Mouse (Mus musculus) limb, embryonic 15.5 days (tissue): ENCODE data around the gene D17Wsu92e. TPM values are rescaled to one million over a fixed set of nuclear protein-coding genes. Genes with fewer than 3 reads are reported as not detected.
A peak's percentile ranks its signal among the peaks of the same experiment; 100 is the strongest.

Source experiments
- ATAC-seq: fragments of 200-750 bp; cut with Nextera tagmentation; 2 replicates; pipeline ENCODE4 v1.8.0; 2017; ENCODE audit warnings: low read depth, moderate TSS enrichment; ENCODE audit not compliant: insufficient number of reproducible peaks, low FRiP score, low TSS enrichment
- H3K27ac ChIP-seq: fragments of 300-500 bp; sonication (generic); 2 replicates; pipeline ENCODE4 v1.5.1; 2015; ENCODE audit warnings: moderate library complexity, mild to moderate bottlenecking, inconsistent platforms
- H3K27me3 ChIP-seq: fragments of 300-500 bp; sonication (generic); 2 replicates; pipeline ENCODE4 v1.6.1; 2015; ENCODE audit warnings: inconsistent platforms
- H3K36me3 ChIP-seq: fragments of 300-500 bp; sonication (generic); 2 replicates; pipeline ENCODE4 v1.6.1; 2015; ENCODE audit warnings: inconsistent platforms
- H3K4me1 ChIP-seq: fragments of 300-500 bp; sonication (generic); 2 replicates; pipeline ENCODE4 v1.6.1; 2015; ENCODE audit warnings: inconsistent platforms
- H3K4me2 ChIP-seq: fragments of 300-500 bp; sonication (generic); 2 replicates; pipeline ENCODE4 v1.6.1; 2015; ENCODE audit warnings: mild to moderate bottlenecking, inconsistent platforms
- H3K4me3 ChIP-seq: fragments of 300-500 bp; sonication (generic); 2 replicates; pipeline ENCODE4 v1.5.1; 2015; ENCODE audit warnings: mild to moderate bottlenecking, inconsistent platforms
- H3K9ac ChIP-seq: fragments of 300-500 bp; sonication (generic); 2 replicates; pipeline ENCODE4 v1.6.1; 2015; ENCODE audit warnings: inconsistent platforms
- H3K9me3 ChIP-seq: fragments of 300-500 bp; sonication (generic); 2 replicates; pipeline ENCODE4 v1.6.1; 2016; ENCODE audit warnings: inconsistent platforms
- WGBS: fragments of 180-500 bp; shearing (Covaris S2); methylation state at CpG from one replicate; pipeline ENCODE4 v1.1.7; 2015; 5-methylcytosine and 5-hydroxymethylcytosine counted together
- polyA plus RNA-seq: library from polyadenylated mRNA; unstranded; fragments of >200 nt; fragmentation: Nextera tagmentation; extraction: Ambion mirVana; gene quantifications from 2 replicates; pipeline ENCODE4 v1.2.1, GENCODE M21; 2015

D17Wsu92e gene
- polyA plus RNA-seq, 1 experiment from 2014 or later = 17.0 TPM

DNA sequence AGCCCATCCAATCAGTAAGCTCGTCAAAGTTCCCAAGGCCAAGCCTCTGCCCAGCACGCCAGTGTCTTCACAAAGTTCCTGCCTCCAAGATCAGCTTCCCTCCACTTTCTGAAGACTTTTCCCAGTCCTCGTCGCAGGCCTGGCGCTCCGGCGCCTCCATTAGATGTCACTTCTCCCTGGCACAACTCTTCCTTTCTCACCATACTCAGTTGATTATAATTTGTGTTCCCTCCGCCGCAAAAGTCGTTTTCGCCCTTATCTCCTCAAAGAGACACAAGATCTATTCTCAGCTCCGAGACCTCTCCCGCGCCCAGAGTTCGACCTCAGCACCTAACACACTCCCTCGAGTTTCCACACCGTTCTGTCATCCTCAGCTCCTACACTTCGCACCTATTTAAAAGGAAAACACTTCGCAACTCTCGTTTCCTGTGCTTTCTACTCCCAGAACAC is 902 bp downstream of the D17Wsu92e start:
- Histone ChIP-seq H3K4me2 (peak overlapping the region; percentile 74), H3K4me1 (peaks cover 25% of the 10 kb centered on the region), H3K9me3 (no peaks in the 10 kb centered on the region), H3K36me3 (no peaks in the 10 kb centered on the region), H3K9ac (peak overlapping the region; percentile 90), H3K4me3 (peak overlapping the region; percentile 92), H3K27ac (peak overlapping the region; percentile 90), H3K27me3 (no peaks in the 10 kb centered on the region)
- no peak for ATAC-seq
- WGBS = under 1% methylated on average over 20 of the region's 20 CpGs

DNA sequence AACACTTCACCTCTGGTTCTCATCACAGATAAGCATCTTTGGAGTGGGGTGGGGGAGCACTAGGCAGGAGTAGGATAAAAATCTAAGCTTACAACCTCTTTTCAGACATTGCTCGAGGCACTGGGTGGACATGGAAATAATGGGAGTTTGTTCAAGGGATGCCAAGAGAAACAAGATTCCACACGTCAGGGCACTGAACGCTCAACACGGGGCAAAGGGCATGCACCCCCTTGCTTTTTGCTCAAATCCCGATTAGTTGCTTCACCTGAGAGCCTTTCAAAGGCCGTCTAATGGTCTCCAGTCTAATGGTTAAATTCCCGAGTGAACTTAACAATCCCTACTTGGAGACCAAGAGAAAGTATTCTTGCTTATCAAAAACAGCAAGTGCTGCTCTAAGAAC is 1.4 kb downstream of the D17Wsu92e start:
- WGBS = 15% methylated on average over 7 of the region's 7 CpGs
- Histone ChIP-seq H3K4me1 (peaks cover 25% of the 10 kb centered on the region), H3K4me2 (peak overlapping the region; percentile 74), H3K36me3 (no peaks in the 10 kb centered on the region), H3K9me3 (no peaks in the 10 kb centered on the region), H3K4me3 (peak overlapping the region; percentile 92), H3K27ac (peak overlapping the region; percentile 90), H3K9ac (peak overlapping the region; percentile 90), H3K27me3 (no peaks in the 10 kb centered on the region)
- ATAC-seq = no peak

DNA sequence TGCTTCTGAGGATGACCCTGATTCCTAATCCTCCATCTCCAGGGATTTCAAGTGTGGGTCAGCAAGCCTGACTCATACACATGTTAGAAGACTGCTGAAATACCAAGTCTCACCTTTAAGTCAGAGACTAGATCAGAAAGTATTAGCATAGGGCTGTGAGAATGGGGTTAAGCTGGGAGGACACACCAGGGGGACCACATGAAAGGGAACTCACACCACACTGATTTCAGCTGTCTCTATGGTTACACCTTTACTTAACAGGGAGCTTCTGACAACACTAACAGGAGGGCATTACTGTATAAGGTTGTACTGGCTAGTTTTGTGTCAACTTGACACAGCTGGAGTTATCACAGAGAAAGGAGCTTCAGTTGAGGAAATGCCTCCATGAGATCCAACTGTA is 5.8 kb downstream of the D17Wsu92e start:
- no peak overlapping the region for H3K9ac ChIP-seq
- no peak for ATAC-seq
- H3K36me3 ChIP-seq = no peaks in the 10 kb centered on the region
- peaks cover 21% of the 10 kb centered on the region for H3K4me1 ChIP-seq
- no peaks in the 10 kb centered on the region for H3K27me3 ChIP-seq
- H3K9me3 ChIP-seq = no peaks in the 10 kb centered on the region
- H3K4me2 ChIP-seq = no peak overlapping the region
- H3K4me3 ChIP-seq = no peak overlapping the region
- no peak overlapping the region for H3K27ac ChIP-seq

DNA sequence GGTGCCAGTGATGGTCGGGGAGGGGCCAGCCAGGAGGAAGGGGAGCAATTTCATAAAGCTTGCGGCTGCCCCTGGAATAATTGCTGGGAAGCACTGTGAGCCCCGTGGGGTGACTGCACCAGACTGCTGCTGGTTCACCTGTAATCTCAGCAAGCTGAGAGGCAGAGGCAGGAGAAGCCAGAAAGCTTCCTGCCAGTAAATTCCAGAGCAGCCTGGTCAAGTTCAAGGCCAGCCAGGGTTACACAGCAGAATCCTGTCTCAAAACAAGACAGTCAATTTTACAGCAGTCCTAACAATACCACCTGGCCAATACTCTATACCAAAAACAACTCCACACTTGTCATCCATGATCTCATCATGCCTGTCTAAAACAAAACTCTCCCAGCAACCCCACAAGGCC is 8.5 kb downstream of the D17Wsu92e start:
- Histone ChIP-seq H3K4me1 (peaks cover 5% of the 10 kb centered on the region; the same call in 1 of the 2 replicates), H3K9me3 (no peaks in the 10 kb centered on the region), H3K4me3 (no peak overlapping the region), H3K27me3 (no peaks in the 10 kb centered on the region), H3K36me3 (no peaks in the 10 kb centered on the region), H3K27ac (no peak overlapping the region), H3K4me2 (no peak overlapping the region), H3K9ac (no peak overlapping the region)
- 69% methylated on average over 3 of the region's 3 CpGs for WGBS
- ATAC-seq = no peak

DNA sequence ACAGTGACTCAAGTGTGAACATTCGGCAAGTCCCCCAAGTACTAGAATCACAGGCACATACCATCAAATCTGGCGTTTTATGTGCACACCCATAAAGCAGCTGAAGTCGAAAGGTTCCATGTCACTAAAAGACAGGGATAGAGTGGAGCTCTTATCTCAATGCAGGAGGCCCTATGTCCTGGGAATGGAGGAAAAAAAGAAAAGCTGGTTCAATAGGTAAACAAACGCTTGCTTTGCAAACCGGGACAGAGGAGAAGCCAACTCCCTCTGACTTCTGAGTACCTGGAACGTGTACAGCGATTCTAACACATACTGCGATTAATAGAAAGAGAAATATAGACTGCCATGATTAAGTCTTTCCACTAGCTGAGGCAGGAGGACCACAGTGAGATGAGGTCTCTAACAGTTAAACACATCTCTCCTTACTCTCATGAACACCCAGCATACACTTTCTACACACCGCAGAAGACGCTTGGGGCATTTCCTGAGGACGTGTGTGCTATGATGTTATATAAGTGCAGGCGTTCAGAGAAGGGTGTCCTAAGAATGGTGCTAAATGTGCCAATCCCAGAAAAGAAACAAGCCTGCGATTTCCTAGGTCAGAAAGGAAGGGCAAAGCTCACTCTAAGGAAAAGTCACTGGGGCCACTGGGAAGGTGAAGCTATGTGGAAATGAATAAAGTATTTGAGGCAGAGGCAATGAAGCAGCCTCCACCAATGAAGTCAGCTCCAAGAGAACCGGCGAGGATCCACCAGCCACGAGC is 9.7 kb downstream of the D17Wsu92e start:
- Histone ChIP-seq H3K36me3 (no peaks in the 10 kb centered on the region), H3K9ac (no peak overlapping the region), H3K27ac (no peak overlapping the region), H3K9me3 (no peaks in the 10 kb centered on the region), H3K4me3 (no peak overlapping the region), H3K27me3 (no peaks in the 10 kb centered on the region), H3K4me1 (peaks cover 17% of the 10 kb centered on the region), H3K4me2 (no peak overlapping the region)
- WGBS = 81% methylated on average over 16 of the region's 16 CpGs
- no peak for ATAC-seq

DNA sequence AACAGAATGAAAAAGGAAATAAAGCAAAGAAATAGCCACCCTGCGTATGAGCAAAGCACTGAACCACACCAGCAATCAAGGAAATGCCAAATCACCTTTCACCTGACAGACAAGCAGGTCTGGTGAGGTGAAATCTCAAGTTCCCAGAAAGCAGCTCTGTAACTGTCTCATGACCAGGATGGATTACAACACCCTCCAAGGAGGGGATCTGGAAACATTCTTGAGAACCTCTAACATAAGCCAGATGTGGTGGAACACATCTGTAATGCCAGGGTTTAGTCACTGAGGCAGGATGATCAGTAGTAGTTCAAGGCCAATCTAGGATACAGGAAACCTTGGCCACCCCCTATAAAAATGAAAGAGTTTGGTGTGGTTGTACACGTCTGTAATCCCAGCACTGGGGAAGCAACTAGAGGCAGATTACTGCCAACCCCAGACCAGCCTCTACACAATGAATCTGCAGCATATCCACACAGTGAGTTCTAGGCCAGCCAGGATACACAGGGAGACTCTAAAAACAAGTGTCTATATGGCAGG is 12.8 kb downstream of the D17Wsu92e start:
- no peak overlapping the region for H3K4me2 ChIP-seq
- no peaks in the 10 kb centered on the region for H3K36me3 ChIP-seq
- H3K4me1 ChIP-seq = peaks cover 22% of the 10 kb centered on the region
- H3K27me3 ChIP-seq = no peaks in the 10 kb centered on the region
- H3K27ac ChIP-seq = no peak overlapping the region
- no peak overlapping the region for H3K4me3 ChIP-seq
- H3K9me3 ChIP-seq = no peaks in the 10 kb centered on the region
- no peak overlapping the region for H3K9ac ChIP-seq
- WGBS = 36% methylated on average over 2 of the region's 2 CpGs
- ATAC-seq = no peak

DNA sequence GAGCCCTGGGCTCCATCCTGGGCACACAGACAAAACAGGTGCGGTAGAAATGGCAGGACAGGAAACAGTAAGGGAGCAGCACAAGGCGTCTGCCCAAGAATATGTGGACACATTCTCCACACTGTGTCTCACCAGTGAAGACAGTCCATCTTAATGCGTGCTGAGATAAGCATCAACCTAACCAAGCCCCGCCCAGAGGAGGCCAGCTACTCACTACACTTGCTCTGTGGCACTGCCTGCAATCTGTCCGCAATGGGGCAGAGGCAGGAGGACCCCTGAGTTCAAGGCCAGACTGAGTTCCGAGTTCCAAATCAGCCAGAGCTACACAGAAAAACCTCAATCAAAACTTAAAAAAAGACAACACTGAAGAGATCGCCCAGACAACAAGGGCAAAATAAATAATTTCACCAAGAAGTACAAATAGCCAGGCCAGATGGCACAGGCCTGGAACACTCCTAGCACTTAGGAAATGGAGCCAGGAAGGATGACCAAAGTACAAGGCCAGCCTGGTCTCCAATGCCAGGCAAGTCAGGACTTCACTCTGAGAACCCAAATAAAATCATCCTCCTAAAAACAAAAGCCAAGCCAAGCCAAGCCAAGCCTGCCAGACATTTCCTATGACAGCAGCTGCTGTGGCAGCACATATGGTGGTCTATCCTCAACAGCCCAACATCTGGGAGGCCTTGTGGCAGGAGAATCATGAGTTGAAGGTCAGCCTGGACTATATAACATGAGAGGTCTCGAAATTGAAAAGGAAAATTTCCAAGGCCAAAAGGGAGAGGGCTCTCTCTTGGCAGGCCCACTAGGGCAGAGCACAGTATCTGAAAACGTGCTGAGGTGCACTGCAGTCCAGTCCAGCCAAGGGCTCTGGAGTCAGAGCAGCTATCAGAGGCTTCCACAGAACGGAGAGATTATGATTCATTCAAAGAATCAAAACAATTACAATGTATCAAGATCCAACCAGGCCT is 15.4 kb downstream of the D17Wsu92e start:
- no peak overlapping the region for H3K4me3 ChIP-seq
- no peak for ATAC-seq
- no peaks in the 10 kb centered on the region for H3K36me3 ChIP-seq
- no peaks in the 10 kb centered on the region for H3K9me3 ChIP-seq
- H3K27ac ChIP-seq = 0 out of 2 replicates have a peak overlapping the region, but pooled peaks have one; percentile 11
- H3K4me1 ChIP-seq = peaks cover 26% of the 10 kb centered on the region
- no peaks in the 10 kb centered on the region for H3K27me3 ChIP-seq
- no peak overlapping the region for H3K9ac ChIP-seq
- no peak overlapping the region for H3K4me2 ChIP-seq
- 75% methylated on average over 10 of the region's 10 CpGs for WGBS

DNA sequence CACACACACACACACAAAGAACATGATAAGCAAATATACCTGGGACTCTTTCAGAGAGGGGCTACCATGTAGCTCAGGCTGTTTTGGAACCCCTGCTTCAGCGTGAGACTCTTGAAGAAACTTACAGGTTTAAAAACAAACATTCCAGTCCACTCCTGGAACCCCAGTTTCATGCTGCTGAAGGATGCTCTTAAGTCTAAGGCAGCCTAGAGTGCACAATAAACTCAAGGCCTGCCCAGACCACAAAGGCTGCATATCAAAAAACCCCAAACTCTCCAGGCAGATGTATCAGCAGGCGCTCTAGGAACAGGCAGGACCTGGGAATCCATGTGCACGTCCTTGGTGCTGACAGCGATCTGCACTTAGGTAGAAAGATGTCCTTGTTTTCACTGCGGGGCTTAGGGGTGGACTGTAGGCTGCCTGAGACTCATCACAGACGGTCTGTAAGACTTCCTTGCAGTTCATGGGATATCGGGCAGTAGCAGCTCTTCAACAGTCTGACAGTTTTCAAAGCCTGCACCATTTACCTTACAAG is 16.2 kb downstream of the D17Wsu92e start:
- no peak overlapping the region for H3K4me3 ChIP-seq
- H3K9ac ChIP-seq = no peak overlapping the region
- no peak overlapping the region for H3K4me2 ChIP-seq
- peaks cover 32% of the 10 kb centered on the region for H3K4me1 ChIP-seq
- no peak overlapping the region for H3K27ac ChIP-seq
- H3K9me3 ChIP-seq = no peaks in the 10 kb centered on the region
- H3K36me3 ChIP-seq = no peaks in the 10 kb centered on the region
- WGBS = 83% methylated on average over 7 of the region's 7 CpGs
- H3K27me3 ChIP-seq = no peaks in the 10 kb centered on the region
- no peak for ATAC-seq

DNA sequence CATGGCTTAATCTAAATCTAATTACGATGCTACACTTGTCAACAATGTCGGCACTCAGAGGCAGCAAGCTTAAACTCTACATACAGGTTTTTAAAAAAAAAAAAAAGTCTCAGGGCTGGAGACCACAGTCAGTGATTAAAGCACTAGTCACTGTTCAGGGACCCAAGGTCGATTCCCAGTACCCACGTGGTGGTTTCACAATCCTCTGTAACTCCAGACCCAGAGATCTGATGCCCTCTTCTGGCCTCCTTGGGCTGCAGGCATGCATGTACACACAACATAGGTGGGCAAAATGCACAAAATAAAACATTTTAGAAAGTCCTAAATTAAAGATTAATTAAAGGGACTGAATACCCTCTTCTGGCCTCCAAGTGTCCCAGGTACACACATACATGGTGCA is 16.7 kb downstream of the D17Wsu92e start:
- ATAC-seq = no peak
- Histone ChIP-seq H3K9me3 (no peaks in the 10 kb centered on the region), H3K36me3 (no peaks in the 10 kb centered on the region), H3K4me2 (no peak overlapping the region), H3K9ac (no peak overlapping the region), H3K27me3 (no peaks in the 10 kb centered on the region), H3K4me3 (no peak overlapping the region), H3K4me1 (peaks cover 36% of the 10 kb centered on the region), H3K27ac (no peak overlapping the region)
- WGBS = 76% methylated on average over 4 of the region's 4 CpGs

DNA sequence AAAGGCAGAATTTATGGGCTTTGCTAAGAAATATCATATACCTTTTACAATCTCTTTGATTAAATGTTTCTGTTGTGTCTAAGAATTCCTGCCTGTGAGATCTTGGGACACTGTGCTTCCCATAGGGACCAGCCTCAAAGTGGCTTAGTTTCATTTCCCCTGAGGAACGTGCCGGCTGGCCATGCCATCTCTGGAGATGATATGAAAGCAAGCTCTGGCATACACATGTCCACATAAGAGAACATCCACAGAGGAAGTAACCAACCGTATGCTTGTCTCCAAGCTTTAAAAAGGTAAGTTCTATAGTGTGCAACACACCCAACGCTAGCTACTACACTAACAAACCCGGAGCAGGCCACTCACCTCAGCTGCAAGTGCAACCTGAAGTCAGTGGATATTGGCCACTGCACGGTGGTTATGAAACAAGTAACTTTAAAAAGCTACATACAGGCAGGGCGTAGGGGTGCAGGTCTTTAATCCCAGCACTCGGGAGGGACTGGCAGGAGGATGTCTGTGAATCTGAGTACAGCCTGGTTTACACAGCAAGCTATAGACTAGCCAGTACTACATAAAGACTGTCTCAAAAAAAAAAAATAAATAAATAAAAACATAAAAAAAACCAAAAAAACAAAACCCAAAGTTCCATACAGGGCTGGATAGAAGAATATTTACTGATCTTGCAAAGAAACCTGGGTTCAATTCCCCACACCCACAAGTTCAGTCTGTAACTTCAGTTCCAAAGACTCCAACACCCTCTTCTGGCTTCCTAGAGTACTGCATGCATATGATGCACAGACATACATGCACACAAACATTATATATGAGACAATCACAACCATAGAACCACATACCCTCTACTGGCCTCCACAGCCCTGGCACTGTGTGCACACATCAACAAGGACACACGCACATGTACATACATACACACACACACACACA is 19.5 kb downstream of the D17Wsu92e start:
- no peaks in the 10 kb centered on the region for H3K36me3 ChIP-seq
- no peak overlapping the region for H3K4me2 ChIP-seq
- no peaks in the 10 kb centered on the region for H3K27me3 ChIP-seq
- H3K9ac ChIP-seq = no peak overlapping the region
- ATAC-seq = no peak
- H3K9me3 ChIP-seq = no peaks in the 10 kb centered on the region
- peaks cover 51% of the 10 kb centered on the region for H3K4me1 ChIP-seq
- peak overlapping the region; percentile 50; the same call in 1 of the 2 replicates for H3K27ac ChIP-seq
- WGBS = 56% methylated on average over 9 of the region's 9 CpGs
- H3K4me3 ChIP-seq = no peak overlapping the region
